Mouse (Mus musculus): Measurements from ENCODE around the gene Foxd3.
"Not testable (repeated sequence)": the region's sequence is repeated elsewhere in the genome, so short reads cannot be mapped to it uniquely, and the experiment has no call there.

The Foxd3 gene

GRCm38 (mm10) chr4:99655937-99656604, at the start of gene Foxd3:
TSS of gene Foxd3 (plus strand) at chr4:99656299.
- no peak for ATAC-seq (ENCODE audit: insufficient number of reproducible peaks, low FRiP score, low TSS enrichment)

GRCm38 (mm10) chr4:99612156-99612555, 43.9 kb upstream of the Foxd3 start:
- no peak for ATAC-seq (ENCODE audit: insufficient number of reproducible peaks, low FRiP score, low TSS enrichment)

- no peak for ATAC-seq (ENCODE audit: insufficient number of reproducible peaks, low FRiP score, low TSS enrichment)
Observed at GRCm38 (mm10) chr4:99612609-99613350, 43.3 kb upstream of the Foxd3 start.

- no peak for ATAC-seq (ENCODE audit: insufficient number of reproducible peaks, low FRiP score, low TSS enrichment)
Observed at GRCm38 (mm10) chr4:99626047-99626844, 29.9 kb upstream of the Foxd3 start.

GRCm38 (mm10) chr4:99627057-99627456, 29.0 kb upstream of the Foxd3 start:
- no peak for ATAC-seq (ENCODE audit: insufficient number of reproducible peaks, low FRiP score, low TSS enrichment)

- ATAC-seq (ENCODE audit: insufficient number of reproducible peaks, low FRiP score, low TSS enrichment): no peak
Observed at GRCm38 (mm10) chr4:99636038-99636437, 20.1 kb upstream of the Foxd3 start.

GRCm38 (mm10) chr4:99636711-99637110, 19.4 kb upstream of the Foxd3 start:
- ATAC-seq (ENCODE audit: insufficient number of reproducible peaks, low FRiP score, low TSS enrichment): no peak

GRCm38 (mm10) chr4:99640619-99641018, 15.5 kb upstream of the Foxd3 start:
- ATAC-seq (ENCODE audit: insufficient number of reproducible peaks, low FRiP score, low TSS enrichment): not testable (repeated sequence)

- no peak for ATAC-seq (ENCODE audit: insufficient number of reproducible peaks, low FRiP score, low TSS enrichment)
Observed at GRCm38 (mm10) chr4:99641920-99642319, 14.2 kb upstream of the Foxd3 start.

GRCm38 (mm10) chr4:99645560-99645959, 10.5 kb upstream of the Foxd3 start:
- ATAC-seq (ENCODE audit: insufficient number of reproducible peaks, low FRiP score, low TSS enrichment): no peak

- no peak for ATAC-seq (ENCODE audit: insufficient number of reproducible peaks, low FRiP score, low TSS enrichment)
Observed at GRCm38 (mm10) chr4:99650088-99650944, 5.8 kb upstream of the Foxd3 start.

- no peak for ATAC-seq (ENCODE audit: insufficient number of reproducible peaks, low FRiP score, low TSS enrichment)
Observed at GRCm38 (mm10) chr4:99650945-99651690, 5.0 kb upstream of the Foxd3 start.

GRCm38 (mm10) chr4:99651823-99652450, 4.2 kb upstream of the Foxd3 start:
- no peak for ATAC-seq (ENCODE audit: insufficient number of reproducible peaks, low FRiP score, low TSS enrichment)

- ATAC-seq (ENCODE audit: insufficient number of reproducible peaks, low FRiP score, low TSS enrichment): no peak
Observed at GRCm38 (mm10) chr4:99652576-99653210, 3.4 kb upstream of the Foxd3 start.

- no peak for ATAC-seq (ENCODE audit: insufficient number of reproducible peaks, low FRiP score, low TSS enrichment)
Observed at GRCm38 (mm10) chr4:99653216-99653607, 2.9 kb upstream of the Foxd3 start.

- ATAC-seq (ENCODE audit: insufficient number of reproducible peaks, low FRiP score, low TSS enrichment): no peak
Observed at GRCm38 (mm10) chr4:99653608-99654221, 2.4 kb upstream of the Foxd3 start.

GRCm38 (mm10) chr4:99654621-99655296, 1.3 kb upstream of the Foxd3 start:
- no peak for ATAC-seq (ENCODE audit: insufficient number of reproducible peaks, low FRiP score, low TSS enrichment)

Measured in cerebellum, adult (tissue).